Mouse (Mus musculus) embryonic facial prominence, embryonic 11.5 days (tissue): ENCODE data around the gene Sun3. TPM values are rescaled to one million over a fixed set of nuclear protein-coding genes. Genes with fewer than 3 reads are reported as not detected.

Experiments used
- ATAC-seq: fragments of 200-750 bp; cut with Nextera tagmentation; replicated peaks from 2 replicates; pipeline ENCODE4 v1.8.0; 2017; ENCODE audit warnings: low read depth; ENCODE audit not compliant: insufficient number of reproducible peaks, low FRiP score, low TSS enrichment
- DNase-seq: peaks from one replicate; pipeline ENCODE4 v3.0.0-alpha.2; 2015; ENCODE audit warnings: low spot score
- H3K27ac ChIP-seq: fragments of 300-500 bp; sonication (generic); replicated peaks from 2 replicates; pipeline ENCODE4 v1.5.1; 2014; ENCODE audit warnings: mild to moderate bottlenecking, low read depth, low read length, control low read depth
- H3K27me3 ChIP-seq: fragments of 300-500 bp; sonication (generic); 2 replicates; pipeline ENCODE4 v1.6.1; 2014; ENCODE audit warnings: mild to moderate bottlenecking, low read length, moderate library complexity, mixed read lengths; ENCODE audit not compliant: control insufficient read depth, insufficient read depth
- H3K36me3 ChIP-seq: fragments of 300-500 bp; sonication (generic); replicated peaks from 2 replicates; pipeline ENCODE4 v1.6.1; 2014; ENCODE audit warnings: low read depth, mild to moderate bottlenecking, low read length, moderate library complexity, mixed read lengths; ENCODE audit not compliant: control insufficient read depth, insufficient read depth
- H3K4me1 ChIP-seq: fragments of 300-500 bp; sonication (generic); 2 replicates; pipeline ENCODE4 v1.6.1; 2014; ENCODE audit warnings: low read length, mixed read lengths; ENCODE audit not compliant: control insufficient read depth, insufficient read depth
- H3K4me2 ChIP-seq: fragments of 300-500 bp; sonication (generic); 2 replicates; pipeline ENCODE4 v1.6.1; 2014; ENCODE audit warnings: low read depth, mild to moderate bottlenecking, control low read depth, low read length, moderate library complexity
- H3K4me3 ChIP-seq: fragments of 300-500 bp; sonication (generic); 2 replicates; pipeline ENCODE4 v1.5.1; 2014; ENCODE audit warnings: low read depth, low read length, control low read depth
- H3K9ac ChIP-seq: fragments of 300-500 bp; sonication (generic); replicated peaks from 2 replicates; pipeline ENCODE4 v1.6.1; 2014; ENCODE audit warnings: mild to moderate bottlenecking, control low read depth, low read length
- H3K9me3 ChIP-seq: fragments of 300-500 bp; sonication (generic); replicated peaks from 2 replicates; pipeline ENCODE4 v1.6.1; 2016; ENCODE audit warnings: mild to moderate bottlenecking, low read length, inconsistent platforms, mixed read lengths; ENCODE audit not compliant: control insufficient read depth
- WGBS: fragments of 180-500 bp; shearing (Covaris S2); extraction: QIAGEN DNeasy Blood & Tissue Kit; methylation state at CpG from one replicate; pipeline ENCODE4 v1.1.7; 2014; 5-methylcytosine and 5-hydroxymethylcytosine counted together
- polyA plus RNA-seq: library from polyadenylated mRNA; unstranded; fragments of >200 nt; fragmentation: Nextera tagmentation; extraction: Ambion mirVana; gene quantifications from 2 replicates; pipeline ENCODE4 v1.2.1, GENCODE M21; 2014

The Sun3 gene
- polyA plus RNA-seq, 1 experiment from 2014 or later = 0.24 TPM

GRCm38 (mm10) chr11:8978154-8978553 is 70.6 kb downstream of the Sun3 start:
- DNase-seq (no peak), ATAC-seq (no peak)
- Histone ChIP-seq H3K27me3 (no peaks in the 10 kb centered on the region), H3K27ac (no peak overlapping the region), H3K9ac (no peak overlapping the region), H3K9me3 (no peaks in the 10 kb centered on the region), H3K4me1 (no peaks in the 10 kb centered on the region), H3K4me3 (no peak overlapping the region), H3K36me3 (no peaks in the 10 kb centered on the region), H3K4me2 (no peak overlapping the region)
- WGBS = 90% methylated on average over 4 of the region's 4 CpGs

DNA sequence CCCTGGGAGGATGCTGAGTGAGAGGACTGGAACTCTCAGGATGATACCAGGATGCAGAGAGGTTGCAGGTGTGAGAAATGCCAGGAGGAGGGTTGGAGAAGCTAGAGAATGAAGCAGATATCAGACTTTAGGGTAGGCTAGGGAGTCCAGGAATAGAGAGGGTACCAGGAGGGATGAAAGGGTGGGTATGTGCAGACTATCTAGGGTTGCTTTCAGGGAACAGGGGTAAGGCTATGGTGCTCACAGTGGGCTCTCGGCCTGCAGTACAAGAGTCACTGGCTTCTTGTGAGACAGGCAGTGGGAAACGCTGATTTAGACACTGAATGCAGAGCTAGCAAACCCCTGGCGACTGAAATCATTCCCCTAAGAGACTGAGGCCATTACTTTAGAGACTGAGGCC is 75.6 kb downstream of the Sun3 start, which contains the start of gene Pkd1l1:
Gene Pkd1l1, minus strand, starts transcription at position 101 of the 400 bp plus-strand sequence.
- no peaks in the 10 kb centered on the region for H3K36me3 ChIP-seq
- no peaks in the 10 kb centered on the region for H3K9me3 ChIP-seq
- WGBS = 71% methylated on average over 3 of the region's 3 CpGs
- H3K9ac ChIP-seq = no peak within 1 kb of the TSS
- ATAC-seq = no peak
- H3K4me3 ChIP-seq = no peak within 1 kb of the TSS
- H3K4me2 ChIP-seq = no peak within 1 kb of the TSS
- DNase-seq = no peak
- no peak within 1 kb of the TSS for H3K27ac ChIP-seq
- H3K4me1 ChIP-seq = no peaks in the 10 kb centered on the region
- no peaks in the 10 kb centered on the region for H3K27me3 ChIP-seq

GRCm38 (mm10) chr11:8972093-8972492 is 76.7 kb downstream of the Sun3 start:
- Histone ChIP-seq H3K27me3 (no peaks in the 10 kb centered on the region), H3K4me2 (no peak overlapping the region), H3K9ac (no peak overlapping the region), H3K36me3 (no peaks in the 10 kb centered on the region), H3K4me1 (no peaks in the 10 kb centered on the region), H3K4me3 (no peak overlapping the region), H3K27ac (no peak overlapping the region), H3K9me3 (no peaks in the 10 kb centered on the region)
- WGBS = 86% methylated on average over 6 of the region's 6 CpGs
- DNase-seq = no peak
- ATAC-seq = no peak

DNA sequence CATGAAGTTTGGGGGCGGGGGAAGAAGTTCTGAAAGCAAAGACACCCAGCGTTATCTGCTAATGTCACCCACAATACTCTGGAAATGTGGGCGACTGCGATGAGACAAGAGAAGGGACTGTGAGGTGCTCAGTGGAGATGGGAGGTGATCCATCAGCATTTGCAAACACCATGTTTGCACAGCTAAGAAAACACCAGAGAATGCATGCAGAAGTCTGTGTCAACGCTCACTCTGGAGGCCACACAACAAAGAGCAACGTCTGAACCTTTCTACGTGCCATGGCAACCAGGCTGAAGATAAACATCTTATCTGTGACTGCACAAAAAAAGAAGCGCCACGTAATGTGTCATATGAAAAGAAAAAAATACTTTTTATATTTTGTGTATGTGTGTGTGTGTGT is 78.3 kb downstream of the Sun3 start:
- H3K27ac ChIP-seq = no peak overlapping the region
- no peaks in the 10 kb centered on the region for H3K36me3 ChIP-seq
- WGBS = 72% methylated on average over 9 of the region's 9 CpGs
- H3K27me3 ChIP-seq = no peaks in the 10 kb centered on the region
- DNase-seq (no peak), ATAC-seq (no peak)
- H3K4me2 ChIP-seq = no peak overlapping the region
- H3K9me3 ChIP-seq = no peaks in the 10 kb centered on the region
- no peak overlapping the region for H3K4me3 ChIP-seq
- H3K4me1 ChIP-seq = no peaks in the 10 kb centered on the region
- H3K9ac ChIP-seq = no peak overlapping the region

- DNase-seq (no peak), ATAC-seq (no peak)
- WGBS = 98% methylated on average over 7 of the region's 7 CpGs
- H3K9ac ChIP-seq = no peak overlapping the region
- no peak overlapping the region for H3K4me2 ChIP-seq
- no peaks in the 10 kb centered on the region for H3K4me1 ChIP-seq
- H3K27me3 ChIP-seq = no peaks in the 10 kb centered on the region
- no peaks in the 10 kb centered on the region for H3K36me3 ChIP-seq
- H3K4me3 ChIP-seq = no peak overlapping the region
- H3K27ac ChIP-seq = no peak overlapping the region
- no peaks in the 10 kb centered on the region for H3K9me3 ChIP-seq
Observed at GRCm38 (mm10) chr11:8968094-8968493, 80.7 kb downstream of the Sun3 start.

Other genes starting within 250 kb of the Sun3 start
- 0.33 TPM in 1 of 2 replicates, not detected in the other for gene Pkd1l1, start 75.7 kb downstream of the Sun3 start, polyA plus RNA-seq
- 22.6 and 24.7 TPM in 2 replicates for gene Hus1, start 37.8 kb downstream of the Sun3 start, polyA plus RNA-seq
- 0.20 and 1.0 TPM in 2 replicates for gene Gm11992, start 397 bp downstream of the Sun3 start, polyA plus RNA-seq
- gene Upp1, start 69.1 kb upstream of the Sun3 start, polyA plus RNA-seq = 4.2 and 5.4 TPM in 2 replicates
- 0.08 TPM in 2 replicates for gene Abca13, start 143.0 kb upstream of the Sun3 start, polyA plus RNA-seq